Mouse (Mus musculus) thymus, postnatal 0 days (tissue): ENCODE data around the gene Mtf2. TPM values are rescaled to one million over a fixed set of nuclear protein-coding genes. Genes with fewer than 3 reads are reported as not detected.
"Not testable (repeated sequence)": the region's sequence is repeated elsewhere in the genome, so short reads cannot be mapped to it uniquely, and the experiment has no call there.

Source experiments
- DNase-seq: peaks from one replicate; pipeline ENCODE4 v3.0.0-alpha.2; 2015; ENCODE audit warnings: low spot score
- polyA plus RNA-seq: library from polyadenylated mRNA; unstranded; fragments of >200 nt; fragmentation: Nextera tagmentation; extraction: Ambion mirVana; gene quantifications from 2 replicates; pipeline ENCODE4 v1.2.1, GENCODE M21; 2015

The Mtf2 gene
- polyA plus RNA-seq, 1 experiment from 2014 or later: 271 TPM

DNA sequence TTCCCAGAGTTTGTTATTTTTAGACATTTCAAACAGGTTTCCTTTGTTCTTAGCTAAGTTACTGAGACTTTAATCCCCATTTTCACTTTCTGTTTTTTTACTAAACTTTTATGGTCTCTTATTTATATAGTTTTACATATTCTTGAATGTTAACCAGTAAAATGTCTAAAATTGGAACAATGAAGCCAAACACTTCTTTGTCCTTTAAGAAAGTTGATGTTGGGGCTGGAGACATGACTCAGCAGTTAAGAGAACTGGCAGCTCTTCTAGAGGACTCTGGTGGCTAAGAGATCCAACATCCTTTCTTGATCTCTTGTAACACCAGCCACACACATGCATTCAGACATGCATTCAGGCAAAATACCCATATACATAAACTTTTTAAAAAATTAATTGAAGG is 14.1 kb downstream of the Mtf2 start:
- no peak for DNase-seq

GRCm38 (mm10) chr5:108082380-108082779 is 16.9 kb downstream of the Mtf2 start:
- peak; percentile 55 for DNase-seq

GRCm38 (mm10) chr5:108085440-108085839 is 20.0 kb downstream of the Mtf2 start:
- no peak for DNase-seq

DNA sequence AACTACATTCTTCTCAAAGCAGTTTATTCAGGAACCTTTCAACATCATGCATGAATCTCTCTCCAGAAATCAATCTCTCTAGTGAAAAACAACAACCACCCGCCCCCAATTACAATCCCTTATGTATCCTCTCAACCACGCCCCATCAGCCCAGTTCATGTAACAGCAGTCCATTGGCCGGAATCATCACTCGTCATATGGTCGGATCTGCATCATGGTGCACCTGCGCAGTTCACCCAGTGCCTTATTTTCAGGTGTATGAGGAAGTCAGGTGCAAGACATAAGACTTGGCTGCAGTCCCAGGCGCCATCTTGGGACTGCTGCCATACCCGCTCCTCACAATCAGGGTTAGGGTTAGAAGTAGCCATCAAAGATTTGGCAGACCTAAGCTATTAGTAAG is 27.3 kb downstream of the Mtf2 start:
- not testable (repeated sequence) for DNase-seq

DNA sequence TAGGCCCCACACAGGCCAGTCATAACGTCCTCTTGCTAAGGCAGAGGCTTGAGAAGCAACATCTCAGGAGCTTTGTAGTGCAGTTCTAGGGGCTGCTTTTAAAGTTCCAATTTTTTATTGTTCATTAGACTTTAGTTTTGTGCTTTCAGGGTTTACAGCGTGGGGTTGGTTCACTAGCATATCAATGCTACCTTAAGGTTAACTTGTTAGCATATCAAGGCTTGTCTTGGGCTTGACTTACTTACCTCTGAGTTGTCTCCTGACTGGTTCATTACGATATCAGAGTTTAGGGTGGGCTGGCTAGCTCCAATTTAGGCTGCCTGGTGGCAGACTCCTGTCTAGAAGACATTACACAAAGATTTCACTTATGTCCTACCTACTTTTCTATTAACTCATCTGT is 32.2 kb downstream of the Mtf2 start:
- no peak for DNase-seq

GRCm38 (mm10) chr5:108100196-108100595 is 34.7 kb downstream of the Mtf2 start:
- no peak for DNase-seq

GRCm38 (mm10) chr5:108104306-108104705 is 38.8 kb downstream of the Mtf2 start:
- DNase-seq: no peak

DNA sequence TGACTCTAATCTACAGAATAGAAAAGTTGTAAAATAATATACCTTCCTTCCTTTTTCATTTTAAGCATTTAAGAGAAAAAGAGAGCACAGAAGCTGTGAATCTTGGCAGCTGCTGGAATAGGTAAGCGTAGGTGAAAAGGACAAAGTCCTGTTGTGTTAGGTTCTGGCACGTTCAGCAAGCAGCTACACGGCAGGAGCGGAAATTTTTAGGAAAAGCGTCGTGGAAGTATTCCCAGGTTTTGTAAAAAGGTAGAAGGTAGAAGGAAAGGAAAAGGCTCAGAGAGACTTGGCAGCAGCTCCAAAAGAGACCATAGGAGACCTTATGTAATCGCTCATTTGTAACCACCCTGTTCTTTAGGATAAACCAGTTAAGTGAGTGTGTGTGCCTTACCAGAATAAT is 43.9 kb downstream of the Mtf2 start:
- DNase-seq: no peak

GRCm38 (mm10) chr5:108117693-108118092 is 52.2 kb downstream of the Mtf2 start:
- no peak for DNase-seq

DNA sequence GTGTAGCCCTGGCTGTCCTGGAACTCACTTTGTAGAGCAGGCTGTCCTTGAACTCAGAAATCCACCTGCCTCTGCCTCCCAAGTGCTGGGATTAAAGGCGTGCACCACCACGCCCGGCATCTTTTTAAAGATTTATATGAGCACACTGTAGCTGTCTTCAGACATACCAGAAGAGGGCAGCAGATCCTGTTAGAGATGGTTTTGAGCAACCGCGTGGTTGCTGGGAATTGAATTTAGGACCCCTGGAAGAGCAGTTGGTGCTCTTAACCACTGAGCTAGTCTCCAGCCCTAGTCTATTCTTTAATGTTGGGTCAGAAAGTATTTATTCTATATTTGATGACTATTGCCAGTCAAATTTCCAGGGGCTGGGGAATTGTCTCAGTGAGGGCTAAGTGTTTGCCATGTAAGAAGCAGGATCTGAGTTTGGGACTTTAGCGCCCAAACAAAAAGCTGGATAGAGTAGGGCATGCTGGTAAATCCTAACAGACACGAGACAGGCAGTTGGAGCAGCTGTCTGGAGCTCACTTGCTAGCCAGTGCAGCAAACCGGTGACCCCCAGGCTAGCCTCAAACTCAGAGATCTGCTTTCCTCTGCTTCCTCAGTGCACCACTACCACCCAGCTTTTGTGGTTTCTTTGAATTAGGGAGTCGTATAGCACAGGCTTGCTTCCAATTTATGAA is 54.9 kb downstream of the Mtf2 start:
- no peak for DNase-seq

DNA sequence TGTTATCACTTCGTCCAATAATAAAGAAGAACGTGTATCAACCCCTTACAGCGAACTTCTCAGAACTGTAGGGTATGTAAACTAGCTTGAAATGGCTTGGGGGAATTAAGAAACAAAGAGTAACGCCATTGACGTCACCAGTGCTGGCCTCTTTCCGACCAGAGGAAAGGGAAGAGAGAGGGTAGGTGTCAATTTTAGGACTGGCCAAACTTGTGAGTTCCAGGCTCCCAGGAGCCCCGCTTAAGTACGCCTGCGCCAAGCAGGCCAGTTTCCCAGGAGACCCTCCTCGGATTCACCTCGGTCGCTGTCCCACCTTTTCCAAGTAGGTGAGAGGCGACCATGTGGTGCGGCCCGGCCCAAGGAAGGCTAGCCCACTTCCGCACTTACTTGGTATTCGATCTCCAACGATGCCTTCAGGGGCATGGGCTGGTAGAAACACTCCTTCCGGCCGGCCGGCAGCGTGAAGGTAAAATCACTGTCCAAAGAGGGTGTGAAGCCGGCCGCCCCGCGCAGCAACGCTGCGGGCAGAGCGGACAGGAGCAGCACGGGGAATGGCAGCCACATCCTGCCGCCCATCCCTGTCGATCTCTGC is 66.5 kb downstream of the Mtf2 start:
- no peak for DNase-seq

DNA sequence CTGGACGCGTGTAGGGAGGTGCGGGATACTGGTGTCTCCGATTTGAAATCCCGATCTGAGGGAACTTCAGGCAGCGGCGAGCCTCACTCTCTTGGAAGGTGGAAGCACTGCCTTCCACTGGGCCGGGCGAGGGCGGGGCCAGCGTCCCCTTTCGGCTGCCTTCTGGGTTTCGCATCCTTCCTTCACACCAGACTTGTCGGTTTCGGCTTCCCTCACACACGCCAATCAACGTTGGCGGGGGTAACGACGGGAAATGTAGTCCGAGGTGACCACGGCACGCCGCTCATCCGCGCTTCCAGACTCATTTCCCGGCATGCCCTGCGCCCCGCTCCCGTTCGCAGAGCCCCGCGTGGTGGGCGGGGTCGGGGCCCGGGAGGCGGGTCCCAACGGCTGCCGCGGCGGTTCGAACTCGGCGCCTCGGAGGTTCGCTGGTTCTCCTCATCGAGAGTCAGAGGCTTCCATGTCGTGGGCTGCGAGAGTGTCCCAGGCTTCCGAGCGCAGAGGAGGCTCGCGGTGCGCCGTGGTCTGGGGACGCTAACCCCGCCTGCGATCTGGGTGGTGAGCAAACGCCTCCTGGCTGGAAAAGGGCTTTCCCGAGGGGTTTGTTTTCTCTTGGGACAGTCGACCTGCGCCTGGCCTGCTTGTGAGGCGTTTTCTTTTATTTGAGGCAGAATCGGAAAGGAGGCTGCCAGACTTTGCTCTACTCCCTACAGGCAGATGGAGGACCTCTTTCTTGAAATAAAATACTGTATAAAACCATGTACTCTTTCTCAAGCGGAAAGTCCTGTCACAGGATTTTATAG is 67.2 kb downstream of the Mtf2 start, which contains the start of the genes Tmed5 and Ccdc18:
Gene Tmed5 (minus strand): TSS at position 180 of the 803 bp plus-strand sequence.
Gene Ccdc18 (plus strand): TSS at position 435 of the 803 bp plus-strand sequence.
- peak; percentile 99 for DNase-seq

- no peak for DNase-seq
Observed at GRCm38 (mm10) chr5:108152592-108152991, 87.1 kb downstream of the Mtf2 start.

Other genes starting within 250 kb of the Mtf2 start
- gene Ube2d2b, start 235.6 kb upstream of the Mtf2 start, polyA plus RNA-seq: 0.08 TPM in 1 of 2 replicates, not detected in the other
- gene Evi5, start 190.6 kb upstream of the Mtf2 start, polyA plus RNA-seq: 14.9 and 15.6 TPM in 2 replicates
- gene Rpl5, start 165.2 kb upstream of the Mtf2 start, polyA plus RNA-seq: 54.9 and 67.3 TPM in 2 replicates
- 36.8 and 38.3 TPM in 2 replicates for gene Fam69a, start 78.6 kb upstream of the Mtf2 start, polyA plus RNA-seq
- gene Tmed5, start 66.9 kb downstream of the Mtf2 start, polyA plus RNA-seq: 72.4 and 82.3 TPM in 2 replicates
- gene Ccdc18, start 67.2 kb downstream of the Mtf2 start, polyA plus RNA-seq: 18.7 and 21.0 TPM in 2 replicates
- 40.6 and 43.2 TPM in 2 replicates for gene Dr1, start 203.2 kb downstream of the Mtf2 start, polyA plus RNA-seq
- gene Pigg, start 246.9 kb downstream of the Mtf2 start, polyA plus RNA-seq: 2.4 and 3.4 TPM in 2 replicates